Mouse (Mus musculus): Measurements from ENCODE around the gene Mob3a.
A peak's percentile ranks its signal among the peaks of the same experiment; 100 is the strongest.
"Not testable (repeated sequence)": the region's sequence is repeated elsewhere in the genome, so short reads cannot be mapped to it uniquely, and the experiment has no call there.

Mob3a gene

GRCm38 (mm10) chr10:80663485-80664196 is 38.1 kb downstream of the Mob3a start:
- no peak for DNase-seq (ENCODE audit: low spot score)

- no peak for DNase-seq (ENCODE audit: low spot score)
Measured at GRCm38 (mm10) chr10:80661149-80661548, 40.6 kb downstream of the Mob3a start.

GRCm38 (mm10) chr10:80659213-80659612 is 42.6 kb downstream of the Mob3a start:
- DNase-seq (ENCODE audit: low spot score) = peak; percentile 54

- no peak for DNase-seq (ENCODE audit: low spot score)
Measured at GRCm38 (mm10) chr10:80658841-80659202, 43.0 kb downstream of the Mob3a start.

- DNase-seq (ENCODE audit: low spot score) = no peak
Measured at GRCm38 (mm10) chr10:80658194-80658840, 43.5 kb downstream of the Mob3a start.

GRCm38 (mm10) chr10:80656863-80657623 is 44.7 kb downstream of the Mob3a start, which contains the start of gene Btbd2:
Gene Btbd2 (minus strand): TSS chr10:80657071.
- no peak for DNase-seq (ENCODE audit: low spot score)

- DNase-seq (ENCODE audit: low spot score) = peak; percentile 99
Measured at GRCm38 (mm10) chr10:80656130-80656862, 45.5 kb downstream of the Mob3a start.

GRCm38 (mm10) chr10:80655406-80656129 is 46.2 kb downstream of the Mob3a start:
- DNase-seq (ENCODE audit: low spot score) = no peak

GRCm38 (mm10) chr10:80654866-80655265 is 46.9 kb downstream of the Mob3a start:
- DNase-seq (ENCODE audit: low spot score) = no peak

- DNase-seq (ENCODE audit: low spot score) = no peak
Measured at GRCm38 (mm10) chr10:80653156-80653720, 48.5 kb downstream of the Mob3a start.

- DNase-seq (ENCODE audit: low spot score) = no peak
Measured at GRCm38 (mm10) chr10:80650392-80650791, 51.4 kb downstream of the Mob3a start.

GRCm38 (mm10) chr10:80649910-80650309 is 51.9 kb downstream of the Mob3a start:
- not testable (repeated sequence) for DNase-seq (ENCODE audit: low spot score)

- DNase-seq (ENCODE audit: low spot score) = no peak
Measured at GRCm38 (mm10) chr10:80646936-80647335, 54.8 kb downstream of the Mob3a start.

GRCm38 (mm10) chr10:80635345-80635744 is 66.4 kb downstream of the Mob3a start:
- DNase-seq (ENCODE audit: low spot score) = peak; percentile 76
